Mouse (Mus musculus) MEL-GATA-1-ER (cell line): Measurements from ENCODE around the gene Mrpl16.

Experiments
- DNase-seq: peaks from one replicate; pipeline ENCODE4 v3.0.0-alpha.2; 2012; ENCODE audit warnings: low read depth; ENCODE audit errors: extremely low read depth

Mrpl16 gene

GRCm38 (mm10) chr19:11800531-11801315 lies 30.5 kb downstream of the Mrpl16 start:
- DNase-seq, result no peak

- no peak for DNase-seq
These were observed 34.2 kb downstream of the Mrpl16 start for GRCm38 (mm10) chr19:11804423-11804822.

GRCm38 (mm10) chr19:11807251-11807650 lies 37.1 kb downstream of the Mrpl16 start:
- DNase-seq, result peak; percentile 96

- DNase-seq, result no peak
These were observed 37.6 kb downstream of the Mrpl16 start for GRCm38 (mm10) chr19:11807822-11808221.

GRCm38 (mm10) chr19:11808452-11808851 lies 38.3 kb downstream of the Mrpl16 start:
- peak; percentile 63 for DNase-seq

GRCm38 (mm10) chr19:11810003-11810758 lies 40.0 kb downstream of the Mrpl16 start:
- DNase-seq, result no peak

- DNase-seq, result no peak
These were observed 40.7 kb downstream of the Mrpl16 start for GRCm38 (mm10) chr19:11810856-11811255.

- DNase-seq, result peak; percentile 32
These were observed 41.6 kb downstream of the Mrpl16 start for GRCm38 (mm10) chr19:11811688-11812365.

GRCm38 (mm10) chr19:11813136-11813535 lies 42.9 kb downstream of the Mrpl16 start:
- no peak for DNase-seq

GRCm38 (mm10) chr19:11813649-11814048 lies 43.5 kb downstream of the Mrpl16 start:
- DNase-seq, result no peak

GRCm38 (mm10) chr19:11814742-11815333 lies 44.6 kb downstream of the Mrpl16 start:
- DNase-seq, result no peak

- DNase-seq, result no peak
These were observed 46.5 kb downstream of the Mrpl16 start for GRCm38 (mm10) chr19:11816706-11817105.

- no peak for DNase-seq
These were observed 47.4 kb downstream of the Mrpl16 start for GRCm38 (mm10) chr19:11817586-11817985.

- DNase-seq, result no peak
These were observed 48.3 kb downstream of the Mrpl16 start for GRCm38 (mm10) chr19:11818199-11819142.

- DNase-seq, result no peak
These were observed 49.0 kb downstream of the Mrpl16 start, which contains the start of gene Stx3 for GRCm38 (mm10) chr19:11819143-11819700. Gene Stx3 (minus strand): TSS chr19:11819403.

GRCm38 (mm10) chr19:11819800-11820199 lies 49.6 kb downstream of the Mrpl16 start:
- DNase-seq, result no peak

- DNase-seq, result no peak
These were observed 50.0 kb downstream of the Mrpl16 start for GRCm38 (mm10) chr19:11820211-11820610.

GRCm38 (mm10) chr19:11823346-11824065 lies 53.3 kb downstream of the Mrpl16 start:
- no peak for DNase-seq
